Mouse (Mus musculus) heart, postnatal 0 days (tissue): ENCODE data around the gene Ocln.

Experiments
- CTCF ChIP-seq: IDR thresholded peaks from 2 replicates; pipeline ENCODE4 v1.5.1; 2016; ENCODE audit warnings: antibody characterized with exemption, control low read depth, low read depth
- EP300 ChIP-seq: IDR thresholded peaks from 2 replicates; pipeline ENCODE4 v1.6.1; 2016; ENCODE audit warnings: antibody characterized with exemption, low read depth

DNA sequence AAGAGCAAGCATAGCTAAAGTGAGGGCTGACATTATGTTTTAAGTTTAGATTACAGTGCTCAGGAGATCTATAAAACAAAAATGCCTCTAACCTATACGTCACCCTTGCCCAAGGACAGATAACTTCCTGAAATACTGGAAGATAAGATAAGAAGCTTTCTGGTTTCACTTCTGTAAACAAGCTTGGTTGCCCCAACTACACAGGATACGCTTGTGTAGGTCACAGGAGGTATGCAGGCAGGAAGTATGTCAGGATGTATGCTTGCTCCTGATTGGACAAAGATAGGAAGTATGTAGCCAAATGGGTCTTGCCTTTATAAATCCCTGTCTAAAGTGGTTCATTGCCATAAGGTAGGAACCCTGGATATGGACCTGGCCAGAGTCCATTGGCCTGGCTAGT, 23.4 kb upstream of the Ocln start:
- TF ChIP-seq CTCF: no peak
- no peak for TF ChIP-seq EP300
